Mouse (Mus musculus) forebrain, embryonic 16.5 days (tissue): Measurements from ENCODE around the gene Rapgef5. TPM values are rescaled to one million over a fixed set of nuclear protein-coding genes. Genes with fewer than 3 reads are reported as not detected.

Experiments used
- ATAC-seq: fragments of 200-750 bp; cut with Nextera tagmentation; 2 replicates; pipeline ENCODE4 v1.8.0; 2017; ENCODE audit warnings: mild to moderate bottlenecking, moderate library complexity
- H3K27ac ChIP-seq: fragments of 300-500 bp; sonication (generic); 2 replicates; pipeline ENCODE4 v1.5.1; 2014; ENCODE audit warnings: low read length, control low read depth
- H3K27me3 ChIP-seq: fragments of 300-500 bp; sonication (generic); replicated peaks from 2 replicates; pipeline ENCODE4 v1.6.1; 2014; ENCODE audit warnings: low read length; ENCODE audit not compliant: control insufficient read depth, insufficient read depth
- H3K36me3 ChIP-seq: fragments of 300-500 bp; sonication (generic); 2 replicates; pipeline ENCODE4 v1.6.1; 2014; ENCODE audit not compliant: control insufficient read depth, insufficient read depth
- H3K4me1 ChIP-seq: fragments of 300-500 bp; sonication (generic); replicated peaks from 2 replicates; pipeline ENCODE4 v1.6.1; 2014; ENCODE audit warnings: low read length; ENCODE audit not compliant: control insufficient read depth, insufficient read depth
- H3K4me2 ChIP-seq: fragments of 300-500 bp; sonication (generic); 2 replicates; pipeline ENCODE4 v1.6.1; 2014; ENCODE audit warnings: mild to moderate bottlenecking, low read length, control low read depth
- H3K4me3 ChIP-seq: fragments of 300-500 bp; sonication (generic); replicated peaks from 2 replicates; pipeline ENCODE4 v1.5.1; 2014; ENCODE audit warnings: mild to moderate bottlenecking, low read length, control low read depth
- H3K9ac ChIP-seq: fragments of 300-500 bp; sonication (generic); replicated peaks from 2 replicates; pipeline ENCODE4 v1.6.1; 2014; ENCODE audit warnings: low read depth, low read length, control low read depth
- H3K9me3 ChIP-seq: fragments of 300-500 bp; sonication (generic); 2 replicates; pipeline ENCODE4 v1.6.1; 2016; ENCODE audit warnings: low read length; ENCODE audit not compliant: control insufficient read depth
- WGBS: fragments of 180-500 bp; shearing (Covaris S2); extraction: QIAGEN DNeasy Blood & Tissue Kit; methylation state at CpG from one replicate; pipeline ENCODE4 v1.1.7; 2014; 5-methylcytosine and 5-hydroxymethylcytosine counted together
- polyA plus RNA-seq: library from polyadenylated mRNA; unstranded; fragments of >200 nt; fragmentation: Nextera tagmentation; extraction: Ambion mirVana; gene quantifications from 2 replicates; pipeline ENCODE4 v1.2.1, GENCODE M21; 2015

Rapgef5 gene
- polyA plus RNA-seq, 1 experiment from 2014 or later: 36.6 TPM

DNA sequence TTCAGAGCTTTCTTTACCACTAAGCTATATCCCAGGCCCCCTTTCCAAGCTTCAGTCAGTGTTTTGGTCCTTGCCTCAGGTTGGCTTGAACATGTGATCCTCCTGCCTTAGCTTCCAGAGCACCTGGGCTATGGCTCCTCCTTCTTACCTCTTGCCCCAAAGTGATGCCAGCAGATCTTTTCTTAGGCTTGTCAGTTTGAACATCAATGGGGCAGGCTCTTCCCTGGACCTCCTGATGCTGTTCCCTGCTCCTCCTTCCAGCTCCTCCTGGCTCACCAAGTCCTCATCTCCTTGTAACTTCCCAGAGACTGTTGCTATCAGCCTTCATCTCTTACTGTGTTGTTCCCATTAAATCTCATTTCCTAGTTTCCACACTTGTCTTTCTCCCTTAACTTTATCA lies 169.1 kb downstream of the Rapgef5 start:
- Histone ChIP-seq H3K36me3 (no peaks in the 10 kb centered on the region), H3K4me1 (peaks cover 12% of the 10 kb centered on the region)
- no peak for ATAC-seq

DNA sequence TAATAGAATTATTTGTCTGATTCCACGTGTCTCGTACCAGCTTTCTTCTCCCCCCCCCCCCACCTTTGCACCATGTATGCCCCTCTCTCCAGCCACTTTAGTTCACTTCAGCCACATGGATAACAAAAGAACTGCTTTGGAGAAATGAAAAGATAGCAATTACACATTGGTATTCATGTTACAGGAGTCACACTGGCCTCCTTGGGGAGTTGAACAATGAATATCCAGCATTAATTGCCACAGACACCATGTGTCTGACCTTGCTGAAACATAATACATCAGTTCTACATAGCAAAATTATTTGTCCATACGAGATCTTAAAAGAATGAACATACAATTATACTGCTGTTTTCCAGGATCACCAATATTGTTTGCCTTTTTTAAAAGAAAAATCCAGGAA lies 170.5 kb downstream of the Rapgef5 start:
- H3K4me3 ChIP-seq: no peak overlapping the region
- no peaks in the 10 kb centered on the region for H3K36me3 ChIP-seq
- no peaks in the 10 kb centered on the region for H3K9me3 ChIP-seq
- no peak overlapping the region for H3K27ac ChIP-seq
- no peak overlapping the region for H3K9ac ChIP-seq
- no peak overlapping the region for H3K4me2 ChIP-seq
- peaks cover 20% of the 10 kb centered on the region for H3K4me1 ChIP-seq
- H3K27me3 ChIP-seq: no peaks in the 10 kb centered on the region
- 21% methylated on average over 3 of the region's 3 CpGs for WGBS
- no peak for ATAC-seq

More for the DNA sequence above, 169.1 kb downstream of the Rapgef5 start:
- H3K9ac ChIP-seq: no peak overlapping the region
- H3K27me3 ChIP-seq: no peaks in the 10 kb centered on the region
- H3K9me3 ChIP-seq: no peaks in the 10 kb centered on the region
- no peak overlapping the region for H3K4me2 ChIP-seq
- H3K4me3 ChIP-seq: no peak overlapping the region
- H3K27ac ChIP-seq: no peak overlapping the region

DNA sequence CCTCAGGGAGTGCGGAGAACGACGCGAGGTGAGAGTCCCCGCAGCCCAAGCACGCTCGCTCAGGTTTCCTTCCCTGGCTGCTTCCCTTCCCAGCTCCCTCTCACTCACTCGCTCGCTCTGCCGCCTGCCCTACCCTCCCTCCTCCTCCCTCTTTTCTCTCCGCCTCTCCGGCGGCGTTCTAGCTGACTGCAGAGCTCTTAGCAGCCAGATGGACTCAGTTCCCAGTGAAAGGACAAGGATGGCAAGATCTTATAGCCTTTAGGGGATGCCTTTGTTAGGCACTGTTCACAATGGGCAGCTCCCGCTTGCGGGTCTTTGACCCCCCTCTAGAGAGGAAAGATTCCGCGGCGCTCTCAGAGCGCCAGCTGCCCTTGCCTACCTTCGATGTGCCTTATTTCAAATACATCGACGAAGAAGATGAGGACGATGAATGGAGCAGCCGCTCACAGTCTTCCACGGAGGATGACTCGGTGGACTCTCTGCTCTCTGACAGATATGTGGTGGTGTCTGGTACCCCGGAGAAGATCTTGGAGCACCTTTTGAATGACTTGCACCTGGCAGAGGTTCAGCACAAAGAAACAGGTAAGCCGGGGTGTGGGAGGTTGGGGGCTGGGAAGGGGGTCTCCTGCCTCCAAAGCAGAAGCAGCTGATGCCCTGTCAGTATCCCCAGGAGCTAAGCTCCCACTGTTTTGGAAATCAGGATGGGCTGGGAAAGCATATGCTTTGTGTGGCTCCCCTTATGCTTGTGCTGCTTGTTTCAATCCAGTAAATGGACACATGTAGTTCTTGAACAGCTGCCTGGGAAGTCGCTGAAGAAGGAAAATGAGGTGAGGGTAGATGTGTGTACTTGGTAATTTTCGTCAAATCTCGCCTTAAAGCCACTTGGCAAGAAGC lies 172.6 kb downstream of the Rapgef5 start:
- Histone ChIP-seq H3K9me3 (no peaks in the 10 kb centered on the region), H3K36me3 (no peaks in the 10 kb centered on the region), H3K4me3 (peak overlapping the region; percentile 62), H3K27ac (peak overlapping the region; percentile 92), H3K4me1 (peaks cover 28% of the 10 kb centered on the region), H3K4me2 (peak overlapping the region; percentile 52), H3K27me3 (no peaks in the 10 kb centered on the region), H3K9ac (peak overlapping the region; percentile 72)
- 4% methylated on average over 32 of the region's 32 CpGs for WGBS
- peak; percentile 94 for ATAC-seq

DNA sequence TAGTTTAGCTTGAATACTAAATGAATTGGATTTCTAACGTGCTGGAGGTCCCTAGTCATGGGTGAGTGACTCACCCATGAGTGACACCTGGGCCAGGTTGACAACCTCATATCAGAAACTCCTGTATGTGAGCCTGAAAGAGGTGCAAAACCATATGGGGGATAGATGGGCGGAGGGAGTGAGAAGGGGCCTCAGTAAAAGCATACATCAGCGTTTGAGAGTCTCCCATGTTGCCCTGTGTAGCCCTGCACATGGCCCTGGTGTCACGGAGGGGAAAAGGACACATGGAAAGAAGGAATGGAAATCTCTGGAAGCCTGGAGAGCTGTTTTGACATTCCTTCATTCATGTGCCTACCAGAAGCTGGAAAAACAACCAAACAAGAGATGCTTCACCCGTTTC lies 175.1 kb downstream of the Rapgef5 start:
- ATAC-seq: no peak
- Histone ChIP-seq H3K36me3 (no peaks in the 10 kb centered on the region), H3K4me2 (peak overlapping the region; percentile 46), H3K9ac (no peak overlapping the region), H3K4me3 (peak overlapping the region; percentile 13), H3K27me3 (no peaks in the 10 kb centered on the region), H3K4me1 (peaks cover 28% of the 10 kb centered on the region), H3K27ac (no peak overlapping the region), H3K9me3 (no peaks in the 10 kb centered on the region)
- 64% methylated on average over 5 of the region's 5 CpGs for WGBS

DNA sequence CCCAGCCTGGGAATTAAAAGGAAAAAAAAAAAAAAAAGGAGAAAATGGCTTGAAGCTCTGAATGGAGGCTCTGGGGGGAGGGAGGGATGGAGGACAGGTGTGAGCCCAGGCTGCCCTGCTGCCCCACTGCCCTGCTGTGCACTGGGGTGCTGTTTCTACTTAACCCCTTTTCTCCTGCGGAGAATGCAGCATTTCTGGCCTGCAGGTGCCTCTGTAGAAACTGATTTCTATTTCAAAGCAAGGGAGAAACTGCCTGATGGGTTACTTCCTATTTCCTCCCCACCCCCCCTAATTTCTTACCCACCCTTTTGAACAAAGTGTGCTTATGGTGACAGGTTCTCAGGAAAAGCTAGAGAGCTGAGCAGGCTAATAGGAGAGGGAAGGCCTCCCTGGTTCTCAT lies 176.5 kb downstream of the Rapgef5 start:
- 33% methylated on average over 1 of the region's 1 CpGs for WGBS
- no peaks in the 10 kb centered on the region for H3K36me3 ChIP-seq
- H3K4me2 ChIP-seq: peak overlapping the region; percentile 40
- no peak for ATAC-seq
- no peak overlapping the region for H3K27ac ChIP-seq
- no peaks in the 10 kb centered on the region for H3K27me3 ChIP-seq
- H3K9ac ChIP-seq: no peak overlapping the region; the same call in 1 of the 2 replicates
- H3K4me3 ChIP-seq: no peak overlapping the region
- H3K4me1 ChIP-seq: peaks cover 28% of the 10 kb centered on the region
- no peaks in the 10 kb centered on the region for H3K9me3 ChIP-seq

DNA sequence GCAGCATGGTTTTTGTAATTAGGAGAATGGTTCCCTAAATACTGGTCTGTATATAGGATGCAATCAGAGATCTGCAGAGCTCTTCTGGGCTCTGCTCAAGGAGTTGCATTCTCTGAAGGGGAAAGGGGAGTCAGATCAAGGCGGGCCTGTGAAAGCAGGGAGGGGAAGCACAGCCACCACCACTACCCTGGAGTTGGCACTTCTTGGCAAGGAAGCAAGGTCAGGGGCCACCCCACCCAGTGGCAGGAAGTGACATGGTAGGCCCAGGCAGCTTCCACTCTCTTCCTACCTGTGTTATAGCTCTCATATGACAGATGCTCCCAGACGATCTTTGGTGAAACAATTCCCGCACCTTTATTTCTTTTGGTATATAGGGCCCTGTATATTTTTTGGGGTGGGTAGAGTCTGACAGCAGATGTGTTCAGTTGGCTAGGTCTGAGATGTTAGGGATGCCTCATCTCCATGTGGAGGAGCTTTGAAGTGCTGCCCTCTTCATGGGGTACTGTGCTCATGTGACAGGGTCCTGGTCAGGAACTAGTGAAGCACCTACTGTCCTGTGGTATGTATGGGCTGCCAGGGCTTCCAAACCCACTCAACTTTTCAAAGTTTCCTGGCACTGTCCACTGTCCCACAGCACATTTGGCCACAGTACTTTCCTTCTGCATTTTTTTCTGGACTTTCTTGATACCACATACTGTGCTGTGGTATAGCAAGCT lies 183.8 kb downstream of the Rapgef5 start:
- Histone ChIP-seq H3K27ac (no peak overlapping the region), H3K4me1 (peaks cover 9% of the 10 kb centered on the region), H3K4me2 (no peak overlapping the region), H3K9ac (no peak overlapping the region), H3K4me3 (no peak overlapping the region), H3K27me3 (no peaks in the 10 kb centered on the region), H3K36me3 (no peaks in the 10 kb centered on the region), H3K9me3 (no peaks in the 10 kb centered on the region)
- ATAC-seq: peak; percentile 20; the same call in 1 of the 2 replicates
- 86% methylated on average over 3 of the region's 3 CpGs for WGBS

DNA sequence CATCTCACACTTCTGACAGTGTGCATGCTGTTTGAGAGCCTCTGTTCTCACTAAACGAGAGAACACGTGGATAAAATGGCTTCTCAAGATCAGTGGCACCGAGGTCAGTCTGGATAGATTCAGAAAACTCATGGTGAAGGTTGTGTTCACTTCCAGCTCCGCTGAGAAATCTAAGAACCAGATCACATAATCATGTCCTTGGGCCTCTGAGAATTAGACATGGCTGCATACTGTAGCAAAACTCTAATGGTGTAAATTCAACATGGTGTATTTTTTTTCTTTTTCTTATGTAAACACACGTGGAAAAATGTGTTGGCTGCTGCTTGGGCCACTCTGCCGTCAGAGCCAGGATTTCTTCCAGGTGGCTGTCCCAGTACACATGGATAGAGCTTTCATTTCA lies 184.6 kb downstream of the Rapgef5 start:
- no peaks in the 10 kb centered on the region for H3K27me3 ChIP-seq
- peaks cover 9% of the 10 kb centered on the region for H3K4me1 ChIP-seq
- no peak for ATAC-seq
- H3K4me3 ChIP-seq: no peak overlapping the region
- H3K27ac ChIP-seq: no peak overlapping the region
- H3K9me3 ChIP-seq: no peaks in the 10 kb centered on the region
- no peaks in the 10 kb centered on the region for H3K36me3 ChIP-seq
- H3K9ac ChIP-seq: no peak overlapping the region
- WGBS: 86% methylated on average over 6 of the region's 6 CpGs
- H3K4me2 ChIP-seq: no peak overlapping the region

DNA sequence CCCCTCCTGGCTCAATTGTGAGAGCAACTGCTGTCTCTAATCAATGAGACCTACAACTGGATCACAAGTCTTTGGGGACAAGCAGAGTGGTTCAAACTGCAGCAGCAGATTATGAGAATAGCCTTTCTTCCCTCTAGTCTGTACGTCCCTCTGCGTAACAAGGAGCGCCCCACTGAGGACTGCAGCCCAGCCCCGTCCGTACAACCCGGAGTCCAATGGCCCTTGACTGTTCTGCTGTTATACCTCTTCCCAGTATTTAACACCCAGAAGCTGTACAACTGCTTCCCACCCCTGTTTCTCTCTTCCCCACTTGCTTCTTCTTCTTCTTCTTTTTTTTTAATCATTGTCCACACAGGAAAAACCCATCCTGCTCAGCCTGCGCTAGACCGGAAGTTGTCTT lies 186.0 kb downstream of the Rapgef5 start:
- Histone ChIP-seq H3K4me3 (no peak overlapping the region), H3K4me2 (no peak overlapping the region), H3K36me3 (no peaks in the 10 kb centered on the region), H3K27ac (no peak overlapping the region), H3K9ac (no peak overlapping the region), H3K27me3 (no peaks in the 10 kb centered on the region), H3K9me3 (no peaks in the 10 kb centered on the region), H3K4me1 (peaks cover 9% of the 10 kb centered on the region)
- no peak for ATAC-seq
- WGBS: 90% methylated on average over 8 of the region's 8 CpGs

DNA sequence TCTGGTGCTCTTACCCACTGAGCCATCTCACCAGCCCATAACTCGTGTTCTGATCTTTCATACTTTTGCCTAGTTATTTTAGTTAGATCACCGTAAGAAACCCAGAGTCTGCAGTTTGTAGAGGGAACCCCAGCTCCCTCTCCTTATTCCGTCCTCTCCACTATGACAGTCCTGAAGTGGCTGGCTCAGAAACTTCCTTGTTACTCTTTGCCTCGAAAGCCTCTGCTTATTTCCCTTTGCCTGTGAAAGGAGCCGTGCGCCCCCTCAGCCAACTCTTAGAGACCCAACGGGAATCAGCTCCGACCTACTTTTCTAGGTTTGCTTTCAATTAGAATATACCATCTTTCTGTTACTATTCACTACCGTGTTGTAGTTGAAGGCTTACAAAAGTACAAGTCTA lies 186.6 kb downstream of the Rapgef5 start:
- H3K27ac ChIP-seq: no peak overlapping the region
- H3K9ac ChIP-seq: no peak overlapping the region
- H3K36me3 ChIP-seq: no peaks in the 10 kb centered on the region
- no peak overlapping the region for H3K4me3 ChIP-seq
- no peak for ATAC-seq
- H3K9me3 ChIP-seq: no peaks in the 10 kb centered on the region
- H3K4me1 ChIP-seq: peaks cover 9% of the 10 kb centered on the region
- WGBS: 86% methylated on average over 9 of the region's 9 CpGs
- H3K4me2 ChIP-seq: no peak overlapping the region
- no peaks in the 10 kb centered on the region for H3K27me3 ChIP-seq
